Mouse (Mus musculus) embryonic fibroblast, embryonic 13.5 days (primary cell): ENCODE measurements around the gene Fhl2.

Source experiments
- CTCF ChIP-seq: IDR thresholded peaks from 2 replicates; pipeline ENCODE4 v1.5.1; 2011; ENCODE audit warnings: mild to moderate bottlenecking, control low read depth, low read length, moderate library complexity, borderline replicate concordance; ENCODE audit not compliant: insufficient read depth
- POLR2A ChIP-seq: IDR thresholded peaks from 2 replicates; pipeline ENCODE4 v1.6.1; 2011; ENCODE audit warnings: low read depth, mild to moderate bottlenecking, control low read depth, low read length, moderate library complexity

GRCm38 (mm10) chr1:43112882-43113281 lies 83.9 kb downstream of the Fhl2 start:
- TF ChIP-seq CTCF (peak; percentile 73; the same call in 1 of the 2 replicates), POLR2A (no peak)
